Mouse (Mus musculus): Measurements from ENCODE around the gene Crlf2. TPM values are rescaled to one million over a fixed set of nuclear protein-coding genes. Genes with fewer than 3 reads are reported as not detected.

Crlf2 gene
- 5.7 TPM in 2 replicates for polyA plus RNA-seq (2016; fragmentation: Nextera tagmentation; extraction: Ambion mirVana)

DNA sequence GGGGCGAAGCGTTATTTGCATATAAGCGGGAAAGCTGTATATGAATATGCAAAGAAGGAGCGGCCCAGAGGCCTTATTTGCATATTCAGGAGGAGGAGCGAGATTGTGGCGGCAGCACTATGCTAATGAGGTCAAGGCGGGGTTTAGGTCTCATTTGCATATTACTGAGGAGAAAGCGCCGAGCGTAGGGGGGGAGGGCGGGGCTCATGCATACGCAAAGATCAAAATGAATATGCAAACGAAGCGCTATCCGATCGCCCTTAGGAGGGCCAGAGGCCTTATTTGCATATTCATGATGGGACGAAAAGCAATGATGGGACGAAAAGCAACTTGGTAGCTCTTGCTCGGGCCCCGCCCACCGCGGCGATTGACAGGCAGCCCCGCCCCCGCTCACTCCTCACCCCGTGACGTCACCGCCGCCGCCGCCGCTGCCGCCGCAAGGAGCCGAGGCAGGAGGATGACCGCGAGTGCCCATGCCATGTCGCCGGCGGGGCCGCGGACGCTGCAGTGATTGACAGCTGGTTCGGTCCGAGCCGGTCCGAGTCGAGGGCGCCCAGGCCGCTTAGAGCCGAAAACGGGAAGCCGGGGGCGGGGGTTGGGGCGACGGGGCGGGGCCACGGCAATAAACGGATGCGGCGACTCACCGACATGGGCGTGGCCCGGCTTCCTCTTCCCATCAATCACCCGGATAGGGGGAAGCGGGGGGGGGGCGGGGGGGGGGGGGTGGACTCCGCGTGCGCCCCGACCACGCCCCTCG lies at the start of gene Crlf2:
Gene Crlf2, minus strand, starts transcription at position 590 of the 757 bp plus-strand sequence.
- peak; percentile 61 for ATAC-seq (ENCODE audit: low FRiP score, low read depth)
- Histone ChIP-seq H3K9ac (replicated peaks) (peak within 1 kb of the TSS; percentile 52; the same call in 1 of the 2 replicates), H3K4me3 (peak within 1 kb of the TSS; percentile 69), H3K4me1 (no peaks in the 10 kb centered on the region), H3K27ac (replicated peaks) (peak within 1 kb of the TSS; percentile 90), H3K36me3 (peaks cover 19% of the 10 kb centered on the region), H3K27me3 (no peaks in the 10 kb centered on the region), H3K9me3 (peaks cover 41% of the 10 kb centered on the region), H3K4me2 (replicated peaks) (peak within 1 kb of the TSS; percentile 49)
- WGBS: under 1% methylated on average over 53 of the region's 73 CpGs

DNA sequence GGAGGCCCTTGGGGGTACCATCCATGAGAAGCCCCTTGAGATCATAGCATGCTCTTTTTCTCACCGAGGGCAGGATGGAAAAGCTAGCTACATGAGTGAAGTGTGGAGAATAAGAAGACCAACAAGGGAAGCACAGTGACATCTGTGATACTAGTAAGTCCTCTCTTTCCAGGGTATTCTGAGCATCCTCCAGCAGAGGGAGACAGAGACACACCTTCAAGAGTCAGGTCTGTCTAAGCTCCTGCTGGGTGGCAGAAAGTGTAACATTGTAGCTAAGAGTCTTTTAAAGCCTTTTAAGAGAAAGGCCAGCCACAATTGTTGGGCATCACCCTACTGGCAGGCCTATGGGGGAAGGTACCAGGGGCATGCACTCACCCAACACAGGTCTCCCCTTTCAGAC lies 43.8 kb upstream of the Crlf2 start:
- ATAC-seq (ENCODE audit: low FRiP score, low read depth): no peak
- Histone ChIP-seq H3K4me1 (no peaks in the 10 kb centered on the region), H3K27me3 (no peaks in the 10 kb centered on the region), H3K27ac (replicated peaks) (no peak overlapping the region), H3K4me3 (no peak overlapping the region), H3K9ac (replicated peaks) (no peak overlapping the region), H3K9me3 (peaks cover 22% of the 10 kb centered on the region), H3K36me3 (no peaks in the 10 kb centered on the region), H3K4me2 (replicated peaks) (no peak overlapping the region)
- WGBS: 63% methylated on average over 1 of the region's 1 CpGs

- no peaks in the 10 kb centered on the region for H3K27me3 ChIP-seq
- peaks cover 36% of the 10 kb centered on the region for H3K9me3 ChIP-seq
- no peak overlapping the region for H3K9ac ChIP-seq (replicated peaks)
- no peaks in the 10 kb centered on the region for H3K4me1 ChIP-seq
- H3K4me2 ChIP-seq (replicated peaks): no peak overlapping the region
- no peak overlapping the region for H3K4me3 ChIP-seq
- 28% methylated on average over 3 of the region's 3 CpGs for WGBS
- no peak overlapping the region for H3K27ac ChIP-seq (replicated peaks)
- no peaks in the 10 kb centered on the region for H3K36me3 ChIP-seq
- ATAC-seq (ENCODE audit: low FRiP score, low read depth): no peak; the same call in 1 of the 2 replicates
Measured at GRCm38 (mm10) chr5:109601080-109601479, 42.3 kb upstream of the Crlf2 start.

GRCm38 (mm10) chr5:109598876-109599275 lies 40.1 kb upstream of the Crlf2 start:
- no peak overlapping the region for H3K4me3 ChIP-seq
- H3K9ac ChIP-seq (replicated peaks): no peak overlapping the region
- H3K4me2 ChIP-seq (replicated peaks): no peak overlapping the region
- no peak for ATAC-seq (ENCODE audit: low FRiP score, low read depth)
- H3K27ac ChIP-seq (replicated peaks): no peak overlapping the region
- H3K4me1 ChIP-seq: no peaks in the 10 kb centered on the region
- H3K36me3 ChIP-seq: no peaks in the 10 kb centered on the region
- no peaks in the 10 kb centered on the region for H3K27me3 ChIP-seq
- H3K9me3 ChIP-seq: peaks cover 44% of the 10 kb centered on the region

DNA sequence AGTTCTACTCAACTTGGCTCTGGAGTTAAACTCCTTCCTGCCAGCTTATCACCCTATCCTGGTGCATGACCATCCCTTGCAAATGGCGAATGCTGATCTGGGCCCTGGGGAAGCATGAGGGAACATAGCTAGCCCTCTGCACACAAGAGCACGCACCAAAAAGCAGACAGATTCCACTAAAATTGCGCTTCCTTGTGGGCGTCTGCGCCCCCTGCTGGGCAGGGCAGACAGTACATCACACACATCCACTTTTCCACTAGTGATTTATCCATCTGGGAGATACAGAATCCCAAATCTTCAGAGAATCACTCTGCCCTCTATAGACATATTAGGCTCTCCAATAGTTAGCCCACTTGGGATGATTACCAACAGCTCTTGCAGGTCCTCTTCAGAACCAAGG lies 37.9 kb upstream of the Crlf2 start:
- Histone ChIP-seq H3K36me3 (no peaks in the 10 kb centered on the region), H3K9me3 (peaks cover 37% of the 10 kb centered on the region), H3K4me1 (no peaks in the 10 kb centered on the region), H3K27me3 (no peaks in the 10 kb centered on the region), H3K9ac (replicated peaks) (no peak overlapping the region), H3K4me2 (replicated peaks) (no peak overlapping the region), H3K4me3 (no peak overlapping the region), H3K27ac (replicated peaks) (no peak overlapping the region)
- ATAC-seq (ENCODE audit: low FRiP score, low read depth): no peak
- WGBS: 42% methylated on average over 5 of the region's 5 CpGs

- no peaks in the 10 kb centered on the region for H3K27me3 ChIP-seq
- peaks cover 11% of the 10 kb centered on the region; the same call in 1 of the 2 replicates for H3K9me3 ChIP-seq
- no peak overlapping the region for H3K27ac ChIP-seq (replicated peaks)
- no peaks in the 10 kb centered on the region for H3K36me3 ChIP-seq
- no peak overlapping the region for H3K4me2 ChIP-seq (replicated peaks)
- no peaks in the 10 kb centered on the region for H3K4me1 ChIP-seq
- ATAC-seq (ENCODE audit: low FRiP score, low read depth): no peak
- no peak overlapping the region for H3K4me3 ChIP-seq
- no peak overlapping the region for H3K9ac ChIP-seq (replicated peaks)
- 66% methylated on average over 2 of the region's 2 CpGs for WGBS
Measured at GRCm38 (mm10) chr5:109562829-109563228, 4.0 kb upstream of the Crlf2 start.

GRCm38 (mm10) chr5:109559191-109559590 lies 398 bp upstream of the Crlf2 start:
- Histone ChIP-seq H3K27me3 (no peaks in the 10 kb centered on the region), H3K9me3 (peaks cover 36% of the 10 kb centered on the region), H3K4me3 (peak overlapping the region; percentile 69), H3K9ac (replicated peaks) (no peak overlapping the region), H3K4me1 (no peaks in the 10 kb centered on the region), H3K27ac (replicated peaks) (no peak overlapping the region; the same call in 1 of the 2 replicates), H3K4me2 (replicated peaks) (peak overlapping the region; percentile 49), H3K36me3 (peaks cover 19% of the 10 kb centered on the region)
- no peak for ATAC-seq (ENCODE audit: low FRiP score, low read depth)
- 24% methylated on average over 6 of the region's 6 CpGs for WGBS

DNA sequence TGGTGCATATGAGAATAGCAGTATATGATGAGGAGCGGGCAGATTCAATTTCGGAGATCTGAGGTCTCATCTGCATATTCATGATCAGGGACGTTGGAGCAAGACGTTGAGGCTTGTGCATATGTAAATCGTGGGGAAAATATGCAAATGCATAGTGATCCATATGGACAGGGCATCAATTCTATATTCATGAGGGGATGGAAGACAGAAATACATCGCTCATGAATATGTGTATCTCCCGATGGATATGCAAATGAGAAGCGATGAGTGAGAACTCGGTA lies 730 bp downstream of the Crlf2 start:
- peak overlapping the region; percentile 69 for H3K4me3 ChIP-seq
- 0% methylated on average over 9 of the region's 9 CpGs for WGBS
- H3K9me3 ChIP-seq: peaks cover 46% of the 10 kb centered on the region
- H3K9ac ChIP-seq (replicated peaks): no peak overlapping the region; the same call in 1 of the 2 replicates
- H3K4me1 ChIP-seq: no peaks in the 10 kb centered on the region
- peak overlapping the region; percentile 90 for H3K27ac ChIP-seq (replicated peaks)
- peak overlapping the region; percentile 49 for H3K4me2 ChIP-seq (replicated peaks)
- peaks cover 22% of the 10 kb centered on the region for H3K36me3 ChIP-seq
- no peaks in the 10 kb centered on the region for H3K27me3 ChIP-seq
- peak; percentile 63 for ATAC-seq (ENCODE audit: low FRiP score, low read depth)

- peaks cover 24% of the 10 kb centered on the region for H3K36me3 ChIP-seq
- H3K27ac ChIP-seq (replicated peaks): peak overlapping the region; percentile 90
- WGBS: under 1% methylated on average over 35 of the region's 35 CpGs
- H3K4me1 ChIP-seq: no peaks in the 10 kb centered on the region
- peaks cover 51% of the 10 kb centered on the region for H3K9me3 ChIP-seq
- no peaks in the 10 kb centered on the region for H3K27me3 ChIP-seq
- H3K9ac ChIP-seq (replicated peaks): no peak overlapping the region; the same call in 1 of the 2 replicates
- peak overlapping the region; percentile 69 for H3K4me3 ChIP-seq
- peak; percentile 72 for ATAC-seq (ENCODE audit: low FRiP score, low read depth)
- peak overlapping the region; percentile 49 for H3K4me2 ChIP-seq (replicated peaks)
Measured at GRCm38 (mm10) chr5:109557321-109558122, 1.3 kb downstream of the Crlf2 start.

- Histone ChIP-seq H3K4me3 (peak overlapping the region; percentile 69), H3K4me2 (replicated peaks) (peak overlapping the region; percentile 49), H3K27me3 (no peaks in the 10 kb centered on the region), H3K36me3 (peaks cover 24% of the 10 kb centered on the region), H3K9me3 (peaks cover 59% of the 10 kb centered on the region), H3K9ac (replicated peaks) (no peak overlapping the region), H3K27ac (replicated peaks) (peak overlapping the region; percentile 90), H3K4me1 (no peaks in the 10 kb centered on the region)
- ATAC-seq (ENCODE audit: low FRiP score, low read depth): peak; percentile 56
- WGBS: 9% methylated on average over 40 of the region's 40 CpGs
Measured at GRCm38 (mm10) chr5:109556591-109557320, 2.0 kb downstream of the Crlf2 start.

GRCm38 (mm10) chr5:109555676-109556571 lies 2.9 kb downstream of the Crlf2 start:
- Histone ChIP-seq H3K27ac (replicated peaks) (no peak overlapping the region), H3K36me3 (peaks cover 26% of the 10 kb centered on the region), H3K4me2 (replicated peaks) (peak overlapping the region; percentile 49), H3K4me1 (no peaks in the 10 kb centered on the region), H3K9me3 (peaks cover 63% of the 10 kb centered on the region), H3K4me3 (peak overlapping the region; percentile 69), H3K27me3 (no peaks in the 10 kb centered on the region), H3K9ac (replicated peaks) (no peak overlapping the region)
- ATAC-seq (ENCODE audit: low FRiP score, low read depth): peak; percentile 2; the same call in 1 of the 2 replicates
- 76% methylated on average over 54 of the region's 54 CpGs for WGBS

All from midbrain, embryonic 12.5 days (tissue).